Mouse (Mus musculus) spleen, adult 2 months (tissue): ENCODE results near the gene Taf3.

Source experiments
- CTCF ChIP-seq: fragments of 200-500 bp; IDR thresholded peaks from 2 replicates; pipeline ENCODE4 v1.5.1; 2011; ENCODE audit warnings: mild to moderate bottlenecking, inconsistent platforms; ENCODE audit not compliant: insufficient read depth, insufficient read length, insufficient replicate concordance; ENCODE audit errors: extremely low read depth
- POLR2A ChIP-seq: fragments of 200-500 bp; IDR thresholded peaks from 2 replicates; pipeline ENCODE4 v1.6.1; 2011; ENCODE audit warnings: low read depth, low read length, inconsistent platforms

DNA sequence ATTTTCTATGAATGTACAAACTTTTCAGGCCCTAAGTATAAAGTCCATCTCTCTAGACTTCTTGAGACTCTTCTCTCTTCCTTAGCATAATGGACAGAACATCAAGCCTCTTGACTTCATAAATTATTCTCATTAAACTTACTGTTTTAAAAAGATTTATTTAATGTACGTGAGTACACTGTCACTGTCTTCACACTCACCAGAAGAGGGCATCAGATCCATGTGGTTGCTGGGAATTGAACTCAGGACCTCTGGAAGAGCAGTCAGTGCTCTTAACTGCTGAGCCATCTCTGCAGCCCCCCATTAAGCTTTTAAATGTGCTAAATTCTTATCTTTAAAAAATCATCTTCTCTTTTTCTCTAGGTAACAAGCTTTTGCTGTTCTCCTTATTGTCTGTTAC is 105.4 kb downstream of the Taf3 start:
- no peak for TF ChIP-seq POLR2A
- no peak for TF ChIP-seq CTCF
